Mouse (Mus musculus): ENCODE results near the gene Rmi1.

DNA sequence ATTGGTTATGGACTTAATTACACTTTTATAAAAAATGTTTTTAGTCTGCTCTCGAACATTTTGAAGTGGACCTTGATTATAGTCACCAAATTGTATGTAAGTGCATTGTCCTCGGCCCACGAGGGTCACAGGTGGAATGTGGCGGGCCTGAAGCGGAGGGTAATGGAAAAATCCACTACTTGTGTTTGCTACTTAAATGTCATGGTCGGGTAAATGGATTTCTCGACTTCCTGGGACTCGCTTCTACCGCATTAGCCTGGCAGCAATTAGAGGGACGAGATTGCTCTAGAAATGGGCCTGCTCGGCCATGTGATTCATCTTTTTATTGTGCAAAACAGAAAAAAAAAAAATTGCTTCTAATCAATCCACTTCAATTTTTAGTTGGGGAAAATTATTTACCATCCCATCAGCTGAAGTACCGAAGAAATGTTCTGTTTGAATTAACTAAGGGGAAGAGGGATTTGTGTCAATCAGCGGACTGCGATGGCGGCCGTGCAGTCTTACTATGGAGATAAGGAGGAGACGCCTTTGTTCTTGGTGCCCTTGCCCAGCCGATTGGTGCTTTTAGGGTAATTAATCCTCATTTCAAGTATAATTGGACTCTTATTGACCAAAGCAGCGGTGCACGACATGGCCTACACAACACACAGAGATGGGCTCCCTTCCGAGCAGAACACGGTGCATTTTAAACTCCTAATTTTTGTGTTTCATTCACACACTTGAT lies 48.6 kb downstream of the Rmi1 start:
- TF ChIP-seq POLR2A (IDR thresholded peaks at IDR 0.05; ENCODE audit: insufficient read length, low read depth) (no peak), TCF12 (IDR thresholded peaks at IDR 0.05; ENCODE audit: insufficient read depth, poor library complexity, severe bottlenecking) (no peak), E2F4 (IDR thresholded peaks at IDR 0.05; ENCODE audit: insufficient read depth) (no peak), REST (IDR thresholded peaks at IDR 0.05; ENCODE audit: insufficient read depth, insufficient read length) (no peak), USF1 (IDR thresholded peaks at IDR 0.05; ENCODE audit: low read depth) (no peak), CEBPB (IDR thresholded peaks at IDR 0.05; ENCODE audit: insufficient read depth, poor library complexity, severe bottlenecking) (no peak), MYOG (IDR thresholded peaks at IDR 0.05; ENCODE audit: control insufficient read depth in 1 of 3, insufficient read depth in 1 of 3, insufficient read length in 2 of 3, low read depth in 2 of 3) (no peak), POLR2AphosphoS2 (IDR thresholded peaks at IDR 0.05; ENCODE audit: insufficient read length, low read depth) (no peak), MYOD1 (IDR thresholded peaks at IDR 0.05; ENCODE audit: control insufficient read depth in 1 of 3, insufficient read length in 2 of 3, low read depth in 2 of 3) (no peak)

All from myocyte (in vitro differentiated cells).